Mouse (Mus musculus) small intestine, adult 2 months (tissue): ENCODE measurements at regions not wholly inside any gene's neighbourhood (a gene's known extent, or its start where the extent isn't known, plus 50 kb on each side); places are given as distances from the start of the nearest gene placed in this dataset.
"Not testable (repeated sequence)": the region's sequence is repeated elsewhere in the genome, so short reads cannot be mapped to it uniquely, and the experiment has no call there.

ENCODE experiments used
- H3K27ac ChIP-seq: fragments of 200-500 bp; 2 replicates; pipeline ENCODE4 v1.5.1; 2012; ENCODE audit warnings: low read depth, low read length, control low read depth, inconsistent platforms; ENCODE audit not compliant: insufficient read depth
- H3K27me3 ChIP-seq: fragments of 200-500 bp; 2 replicates; pipeline ENCODE4 v1.6.1; 2012; ENCODE audit warnings: mild to moderate bottlenecking, moderate library complexity, low read length, inconsistent platforms; ENCODE audit not compliant: control insufficient read depth, insufficient read depth
- H3K36me3 ChIP-seq: fragments of 200-500 bp; 2 replicates; pipeline ENCODE4 v1.6.1; 2012; ENCODE audit warnings: mild to moderate bottlenecking, low read length, control low read depth, inconsistent platforms; ENCODE audit not compliant: control insufficient read depth, insufficient read depth
- H3K4me1 ChIP-seq: fragments of 200-500 bp; 2 replicates; pipeline ENCODE4 v1.6.1; 2012; ENCODE audit warnings: low read length, inconsistent platforms, mixed read lengths; ENCODE audit not compliant: control insufficient read depth, insufficient read depth, insufficient read length
- H3K4me3 ChIP-seq: fragments of 200-500 bp; 2 replicates; pipeline ENCODE4 v1.5.1; 2012; ENCODE audit warnings: low read depth, mild to moderate bottlenecking, control low read depth, inconsistent platforms, low read length, moderate library complexity
- CTCF ChIP-seq: fragments of 200-500 bp; IDR thresholded peaks from 2 replicates; pipeline ENCODE4 v1.5.1; 2012; ENCODE audit warnings: low read depth, mild to moderate bottlenecking, control low read depth, inconsistent platforms, low read length, moderate library complexity, mixed read lengths; ENCODE audit not compliant: insufficient replicate concordance, insufficient read length; ENCODE audit errors: extremely low read depth
- POLR2A ChIP-seq: fragments of 200-500 bp; IDR thresholded peaks from 2 replicates; pipeline ENCODE4 v1.6.1; 2012; ENCODE audit warnings: low read depth, mild to moderate bottlenecking, control low read depth, inconsistent platforms, low read length, moderate library complexity
- WGBS: fragments of 180-500 bp; shearing (Covaris S2); methylation state at CpG from one replicate; pipeline ENCODE4 v1.1.7; 2018; 5-methylcytosine and 5-hydroxymethylcytosine counted together

DNA sequence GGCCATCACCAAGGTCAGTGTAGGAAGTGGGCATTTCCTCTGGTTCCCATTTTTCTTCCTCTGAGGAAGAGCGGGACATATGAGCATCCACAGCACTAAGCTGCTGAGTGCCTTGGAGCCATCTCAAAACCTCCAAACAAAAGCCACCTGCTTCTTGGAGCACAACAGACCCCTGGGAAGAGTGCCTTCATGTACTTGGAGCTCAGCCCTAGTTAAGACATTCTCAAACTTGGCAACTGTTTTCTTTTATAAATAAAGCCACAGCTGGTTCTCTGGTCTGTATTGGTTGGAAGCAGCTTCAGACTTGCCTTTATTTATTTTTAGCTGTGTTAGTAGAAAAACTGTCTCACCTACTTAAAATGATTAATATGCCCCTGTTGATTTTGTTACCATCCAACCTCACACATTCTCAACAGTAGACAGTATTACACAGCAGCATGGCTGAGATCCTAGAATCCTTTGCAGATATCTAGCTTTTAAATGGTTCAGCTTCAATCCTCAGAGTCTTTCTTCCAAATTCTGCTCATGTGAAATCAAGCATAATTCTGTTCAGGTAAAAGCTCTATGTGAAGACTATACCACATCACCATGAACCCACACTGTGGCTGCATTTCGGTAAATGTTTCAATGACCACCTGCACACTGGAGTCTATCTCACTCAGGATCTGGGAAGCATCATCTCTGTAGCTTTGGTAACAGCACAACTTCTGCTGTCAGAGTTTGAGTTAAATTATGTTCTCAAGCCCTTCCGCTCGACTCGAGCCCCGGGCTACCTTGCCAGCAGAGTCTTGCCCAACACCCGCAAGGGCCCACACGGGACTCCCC lies 186.4 kb upstream of the Rarb start:
- Histone ChIP-seq H3K4me3 (no peak overlapping the region), H3K36me3 (no peaks in the 10 kb centered on the region), H3K4me1 (no peaks in the 10 kb centered on the region), H3K27ac (no peak overlapping the region), H3K27me3 (no peaks in the 10 kb centered on the region)
- no peak for TF ChIP-seq CTCF
- TF ChIP-seq POLR2A, result no peak
- WGBS, result 76% methylated on average over 8 of the region's 8 CpGs

- H3K36me3 ChIP-seq, result no peaks in the 10 kb centered on the region
- H3K27ac ChIP-seq, result no peak overlapping the region
- WGBS, result 80% methylated on average over 1 of the region's 1 CpGs
- H3K4me3 ChIP-seq, result no peak overlapping the region
- no peak for TF ChIP-seq POLR2A
- no peak for TF ChIP-seq CTCF
- H3K4me1 ChIP-seq, result no peaks in the 10 kb centered on the region
- H3K27me3 ChIP-seq, result no peaks in the 10 kb centered on the region
Observed at GRCm38 (mm10) chr14:17004714-17005113, 185.8 kb upstream of the Rarb start.

- Histone ChIP-seq H3K36me3 (no peaks in the 10 kb centered on the region), H3K4me1 (no peaks in the 10 kb centered on the region), H3K27me3 (no peaks in the 10 kb centered on the region), H3K4me3 (no peak overlapping the region), H3K27ac (no peak overlapping the region)
- 66% methylated on average over 2 of the region's 2 CpGs for WGBS
- no peak for TF ChIP-seq POLR2A
- TF ChIP-seq CTCF, result no peak
Observed at GRCm38 (mm10) chr14:16996716-16997115, 177.8 kb upstream of the Rarb start.

DNA sequence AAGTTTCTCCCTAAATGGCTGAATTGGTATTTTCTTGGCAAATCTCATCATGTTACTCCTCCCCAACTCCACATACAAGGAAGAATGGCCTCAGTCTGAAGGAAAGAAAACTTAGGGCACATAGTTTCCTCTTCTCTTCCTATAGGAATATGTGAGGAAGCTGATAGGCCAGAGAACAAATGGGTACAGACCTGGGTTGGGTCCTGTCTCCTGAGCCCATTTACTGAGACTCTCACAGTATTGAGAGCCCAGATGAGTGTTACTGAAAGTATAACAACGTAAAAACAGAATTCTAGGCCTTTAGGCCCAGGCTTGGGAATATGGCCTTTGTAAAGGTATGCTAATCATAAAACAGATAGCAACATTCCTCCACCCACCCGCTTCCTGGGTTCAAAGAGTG lies 152.0 kb upstream of the Rarb start:
- not testable (repeated sequence) for H3K27me3 ChIP-seq, H3K4me1 ChIP-seq, H3K4me3 ChIP-seq, H3K27ac ChIP-seq, H3K36me3 ChIP-seq
- 66% methylated on average over 2 of the region's 2 CpGs for WGBS

- Histone ChIP-seq H3K27ac (no peak overlapping the region), H3K27me3 (no peaks in the 10 kb centered on the region), H3K4me1 (no peaks in the 10 kb centered on the region), H3K4me3 (no peak overlapping the region), H3K36me3 (no peaks in the 10 kb centered on the region)
- 17% methylated on average over 2 of the region's 2 CpGs for WGBS
- TF ChIP-seq CTCF, result no peak
- no peak for TF ChIP-seq POLR2A
Observed at GRCm38 (mm10) chr14:16964717-16965391, 145.9 kb upstream of the Rarb start.

- Histone ChIP-seq H3K36me3 (no peaks in the 10 kb centered on the region), H3K4me1 (0 out of 2 replicates have a peak, but pooled peaks cover under 1% of the 10 kb centered on the region), H3K27me3 (no peaks in the 10 kb centered on the region), H3K27ac (no peak overlapping the region), H3K4me3 (no peak overlapping the region)
- TF ChIP-seq POLR2A (no peak), CTCF (no peak)
- WGBS, result 82% methylated on average over 3 of the region's 3 CpGs
Observed at GRCm38 (mm10) chr14:16962216-16962826, 143.4 kb upstream of the Rarb start.

DNA sequence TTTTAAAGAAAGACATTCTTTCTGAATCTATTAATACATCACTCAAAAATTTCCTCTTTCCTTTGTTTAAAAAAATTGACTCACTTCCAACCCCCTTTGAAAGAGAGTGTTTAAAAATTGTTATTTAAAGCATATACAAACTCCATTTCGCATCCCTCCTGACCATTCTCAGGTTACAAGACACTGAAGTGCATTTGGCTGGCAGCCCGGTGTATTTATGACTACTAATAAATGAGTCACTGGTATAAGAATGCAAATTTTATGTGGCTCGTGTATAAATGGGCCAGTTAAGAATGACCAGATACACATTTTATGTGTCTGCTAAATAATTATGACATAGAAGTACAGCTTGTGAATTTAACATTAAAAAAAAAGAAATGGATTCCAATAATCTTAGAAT lies 138.8 kb upstream of the Rarb start:
- H3K4me1 ChIP-seq, result 0 out of 2 replicates have a peak, but pooled peaks cover 3% of the 10 kb centered on the region
- H3K27ac ChIP-seq, result no peak overlapping the region
- TF ChIP-seq CTCF, result no peak
- no peak overlapping the region for H3K4me3 ChIP-seq
- no peaks in the 10 kb centered on the region for H3K36me3 ChIP-seq
- WGBS, result 19% methylated on average over 3 of the region's 3 CpGs
- no peaks in the 10 kb centered on the region for H3K27me3 ChIP-seq
